Mouse (Mus musculus) neural tube, postnatal 0 days (tissue): Measurements from ENCODE around the gene Adap1. TPM values are rescaled to one million over a fixed set of nuclear protein-coding genes. Genes with fewer than 3 reads are reported as not detected.

ENCODE experiments used
- microRNA counts: library from miRNA; unstranded; fragments of <30 nt; microRNA quantifications from one replicate; lab custom pipeline; 2015
- microRNA-seq: library from miRNA; unstranded; fragments of <30 nt; microRNA quantifications from one replicate; pipeline ENCODE4, GENCODE M21; 2016
- polyA plus RNA-seq: library from polyadenylated mRNA; unstranded; fragments of >200 nt; fragmentation: Nextera tagmentation; extraction: Ambion mirVana; gene quantifications from 2 replicates; pipeline ENCODE4 v1.2.1, GENCODE M21; 2015

Gene Adap1
- polyA plus RNA-seq, result 156 TPM in 2 replicates

GRCm38 (mm10) chr5:139325395-139325966, at the start of gene Adap1:
Gene Adap1 (minus strand): TSS chr5:139325622.

GRCm38 (mm10) chr5:139352317-139352716, 26.9 kb upstream of the Adap1 start, which contains the start of gene Cyp2w1:
Gene Cyp2w1 (plus strand): TSS chr5:139352617.

GRCm38 (mm10) chr5:139351134-139351533, 25.7 kb upstream of the Adap1 start, which contains the start of gene Cox19:
Gene Cox19 (minus strand): TSS chr5:139351418.

GRCm38 (mm10) chr5:139252081-139252909, 73.1 kb downstream of the Adap1 start, which contains the start of gene Get4:
Gene Get4 (plus strand): TSS chr5:139252324.

MicroRNAs encoded within 50 kb of the gene (microRNA counts, 519-probe panel; counts per million panel counts)
- microRNA mmu-miR-339-3p (lab: Ali Mortazavi, UCI) (40.5 counts per million), microRNA mmu-miR-339-5p (lab: Ali Mortazavi, UCI) (40.5 counts per million)

Small RNAs within 50 kb of the gene (microRNA-seq; reads per million reads assigned to microRNA genes)
- gene Mir339, result 295 reads per million, percentile 61 among the genes with 10 or more reads in this experiment

Other genes starting within 250 kb of the Adap1 start
- gene Prkar1b, start 175.6 kb downstream of the Adap1 start, polyA plus RNA-seq, result 331 and 348 TPM in 2 replicates
- 2.4 and 3.0 TPM in 2 replicates for gene Dnaaf5, start 175.4 kb downstream of the Adap1 start, polyA plus RNA-seq
- 31.2 and 34.3 TPM in 2 replicates for gene Sun1, start 125.0 kb downstream of the Adap1 start, polyA plus RNA-seq
- gene Get4, start 73.3 kb downstream of the Adap1 start, polyA plus RNA-seq, result 131 and 137 TPM in 2 replicates
- gene Cox19, start 25.8 kb upstream of the Adap1 start, polyA plus RNA-seq, result 77.9 and 87.1 TPM in 2 replicates
- gene Cyp2w1, start 27.0 kb upstream of the Adap1 start, polyA plus RNA-seq, result not detected in 2 replicates
- gene Gpr146, start 52.1 kb upstream of the Adap1 start, polyA plus RNA-seq, result 4.7 and 4.8 TPM in 2 replicates
- 0.31 and 0.49 TPM in 2 replicates for gene C130050O18Rik, start 79.7 kb upstream of the Adap1 start, polyA plus RNA-seq
- gene Gper1, start 97.5 kb upstream of the Adap1 start, polyA plus RNA-seq, result 5.1 and 5.8 TPM in 2 replicates
- gene 3110082I17Rik, start 134.9 kb upstream of the Adap1 start, polyA plus RNA-seq, result 13.9 and 15.1 TPM in 2 replicates
- gene Zfand2a, start 158.9 kb upstream of the Adap1 start, polyA plus RNA-seq, result 20.5 and 25.2 TPM in 2 replicates
- 16.0 and 19.6 TPM in 2 replicates for gene Uncx, start 217.9 kb upstream of the Adap1 start, polyA plus RNA-seq